Mouse (Mus musculus) kidney, adult 18-20 months (tissue): ENCODE data around the gene Rangrf.
A peak's percentile ranks its signal among the peaks of the same experiment; 100 is the strongest.
"Not testable (repeated sequence)": the region's sequence is repeated elsewhere in the genome, so short reads cannot be mapped to it uniquely, and the experiment has no call there.

Experiments
- DNase-seq: peaks from one replicate; pipeline ENCODE4 v3.0.0; 2021

The Rangrf gene

GRCm38 (mm10) chr11:68975601-68976000 is 616 bp upstream of the Rangrf start:
- no peak for DNase-seq

- DNase-seq, result no peak
These were observed 930 bp downstream of the Rangrf start for GRCm38 (mm10) chr11:68974059-68974450.

GRCm38 (mm10) chr11:68973250-68974058 is 1.5 kb downstream of the Rangrf start:
- peak; percentile 89 for DNase-seq

GRCm38 (mm10) chr11:68970232-68970631 is 4.8 kb downstream of the Rangrf start:
- peak; percentile 62 for DNase-seq

- DNase-seq, result no peak
These were observed 6.2 kb downstream of the Rangrf start for GRCm38 (mm10) chr11:68968752-68969151.

GRCm38 (mm10) chr11:68967337-68968282 is 7.4 kb downstream of the Rangrf start, which contains the start of gene Slc25a35:
Gene Slc25a35, plus strand, starts transcription at chr11:68968131.
- peak; percentile 91 for DNase-seq

- DNase-seq, result no peak
These were observed 8.4 kb downstream of the Rangrf start for GRCm38 (mm10) chr11:68966554-68966953.

- DNase-seq, result peak; percentile 67
These were observed 9.1 kb downstream of the Rangrf start for GRCm38 (mm10) chr11:68965845-68966244.

GRCm38 (mm10) chr11:68965050-68965449 is 9.9 kb downstream of the Rangrf start:
- DNase-seq, result no peak

GRCm38 (mm10) chr11:68963405-68963804 is 11.6 kb downstream of the Rangrf start:
- DNase-seq, result no peak

GRCm38 (mm10) chr11:68962159-68962558 is 12.8 kb downstream of the Rangrf start:
- not testable (repeated sequence) for DNase-seq

GRCm38 (mm10) chr11:68961596-68961995 is 13.4 kb downstream of the Rangrf start:
- no peak for DNase-seq

- DNase-seq, result no peak
These were observed 17.0 kb downstream of the Rangrf start for GRCm38 (mm10) chr11:68957971-68958370.

- DNase-seq, result no peak
These were observed 17.7 kb downstream of the Rangrf start, which contains the start of gene Arhgef15 for GRCm38 (mm10) chr11:68957308-68957707. Gene Arhgef15, minus strand, starts transcription at chr11:68957480.

GRCm38 (mm10) chr11:68956697-68957096 is 18.3 kb downstream of the Rangrf start:
- peak; percentile 32 for DNase-seq

- peak; percentile 27 for DNase-seq
These were observed 18.9 kb downstream of the Rangrf start for GRCm38 (mm10) chr11:68956107-68956506.

GRCm38 (mm10) chr11:68955473-68955872 is 19.5 kb downstream of the Rangrf start:
- DNase-seq, result no peak

GRCm38 (mm10) chr11:68954408-68954807 is 20.6 kb downstream of the Rangrf start:
- DNase-seq, result no peak

- no peak for DNase-seq
These were observed 21.1 kb downstream of the Rangrf start for GRCm38 (mm10) chr11:68953903-68954302.

- no peak for DNase-seq
These were observed 27.4 kb downstream of the Rangrf start for GRCm38 (mm10) chr11:68947542-68947993.

- no peak for DNase-seq
These were observed 28.1 kb downstream of the Rangrf start for GRCm38 (mm10) chr11:68946806-68947440.

- no peak for DNase-seq
These were observed 29.0 kb downstream of the Rangrf start for GRCm38 (mm10) chr11:68946001-68946400.

GRCm38 (mm10) chr11:68945245-68945644 is 29.7 kb downstream of the Rangrf start:
- DNase-seq, result no peak
